Mouse (Mus musculus): Measurements from ENCODE around the gene D630045J12Rik. TPM values are rescaled to one million over a fixed set of nuclear protein-coding genes. Genes with fewer than 3 reads are reported as not detected.

The D630045J12Rik gene
- polyA plus RNA-seq, 1 experiment from 2014 or later = 0.13 TPM

DNA sequence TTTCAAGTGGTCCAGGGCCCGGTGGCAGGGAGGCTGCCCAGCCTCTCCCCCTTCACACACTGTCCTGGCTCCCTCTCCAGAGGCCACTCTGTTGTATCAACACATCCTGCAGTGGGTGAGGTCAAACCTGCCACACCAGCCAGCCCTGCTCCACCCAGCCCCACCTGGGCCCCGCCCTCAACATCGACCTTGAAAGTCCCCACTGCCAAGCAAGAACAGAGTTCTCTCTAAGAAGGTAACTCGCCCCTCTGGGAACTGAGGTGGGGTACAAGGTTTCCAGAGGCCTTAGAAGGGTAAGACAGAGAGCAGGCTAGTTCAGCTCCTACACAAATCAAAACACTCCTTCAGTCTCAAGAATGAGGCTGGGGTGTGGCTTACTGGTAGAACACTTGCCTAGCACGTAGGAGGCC lies 156.8 kb downstream of the D630045J12Rik start:
- Histone ChIP-seq H3K9me3 (ENCODE audit: low read length) (no peaks in the 10 kb centered on the region), H3K36me3 (replicated peaks; ENCODE audit: insufficient read depth, low read length) (no peaks in the 10 kb centered on the region), H3K4me1 (ENCODE audit: insufficient read depth) (no peaks in the 10 kb centered on the region), H3K4me3 (ENCODE audit: low read depth, low read length) (no peak overlapping the region), H3K27me3 (ENCODE audit: insufficient read depth, low read length) (no peaks in the 10 kb centered on the region), H3K27ac (ENCODE audit: low read depth) (no peak overlapping the region), H3K9ac (replicated peaks) (no peak overlapping the region), H3K4me2 (ENCODE audit: low read depth, low read length) (no peak overlapping the region)
- 55% methylated on average over 5 of the region's 5 CpGs for WGBS (ENCODE audit: insufficient replicate concordance)
- DNase-seq = no peak
- ATAC-seq = no peak
- TF ChIP-seq CTCF (IDR thresholded peaks at IDR 0.05; ENCODE audit: low read depth) (no peak), EP300 (IDR thresholded peaks at IDR 0.05; ENCODE audit: low read depth) (no peak)

DNA sequence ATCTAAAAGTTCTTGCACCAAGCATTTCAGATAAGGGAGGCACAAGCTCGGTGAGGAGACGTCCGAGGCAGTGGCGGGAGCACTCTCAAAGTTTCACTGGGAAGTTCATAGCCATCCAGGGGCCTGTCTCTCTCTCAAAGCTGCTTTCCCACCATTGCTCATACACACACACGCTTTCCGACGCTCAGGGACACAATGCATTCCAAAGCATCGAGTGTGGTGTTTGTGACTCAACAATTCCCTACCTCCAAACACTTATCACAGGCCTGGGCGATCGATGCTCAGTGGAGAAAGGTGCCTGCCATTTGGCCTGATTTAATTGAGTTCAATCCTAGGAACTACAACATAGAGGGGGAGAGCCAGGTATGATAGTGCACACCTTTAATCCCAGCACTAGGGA lies 159.1 kb downstream of the D630045J12Rik start:
- DNase-seq (no peak), ATAC-seq (no peak)
- H3K27me3 ChIP-seq (ENCODE audit: insufficient read depth, low read length) = no peaks in the 10 kb centered on the region
- no peaks in the 10 kb centered on the region for H3K4me1 ChIP-seq (ENCODE audit: insufficient read depth)
- H3K9me3 ChIP-seq (ENCODE audit: low read length) = peaks cover 3% of the 10 kb centered on the region; the same call in 1 of the 2 replicates
- no peak overlapping the region for H3K27ac ChIP-seq (ENCODE audit: low read depth)
- TF ChIP-seq EP300 (IDR thresholded peaks at IDR 0.05; ENCODE audit: low read depth) (no peak), CTCF (IDR thresholded peaks at IDR 0.05; ENCODE audit: low read depth) (no peak)
- 80% methylated on average over 10 of the region's 10 CpGs for WGBS (ENCODE audit: insufficient replicate concordance)
- H3K4me3 ChIP-seq (ENCODE audit: low read depth, low read length) = no peak overlapping the region
- H3K36me3 ChIP-seq (replicated peaks; ENCODE audit: insufficient read depth, low read length) = no peaks in the 10 kb centered on the region
- no peak overlapping the region for H3K4me2 ChIP-seq (ENCODE audit: low read depth, low read length)
- H3K9ac ChIP-seq (replicated peaks) = no peak overlapping the region

DNA sequence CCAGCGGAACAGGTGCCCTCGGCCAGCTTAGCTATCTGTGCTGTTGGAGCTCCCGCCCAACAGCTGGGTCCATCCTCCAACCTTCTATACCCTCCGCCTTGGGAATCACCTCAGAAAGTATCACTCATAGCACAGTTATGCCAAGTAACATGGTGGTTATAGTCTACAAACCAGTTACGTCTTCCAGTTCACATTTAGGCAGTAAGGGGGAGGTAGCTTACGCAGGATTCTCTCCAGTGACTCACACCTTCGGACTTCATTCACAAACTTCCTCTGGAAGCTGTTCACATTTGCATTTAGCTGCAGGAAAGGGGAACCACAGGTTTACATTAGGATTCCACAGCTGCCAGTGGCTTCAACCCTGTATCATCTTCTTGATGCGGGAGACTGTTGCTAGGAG lies 161.3 kb downstream of the D630045J12Rik start:
- H3K4me3 ChIP-seq (ENCODE audit: low read depth, low read length) = no peak overlapping the region
- no peak overlapping the region for H3K9ac ChIP-seq (replicated peaks)
- no peak for ATAC-seq
- no peaks in the 10 kb centered on the region for H3K4me1 ChIP-seq (ENCODE audit: insufficient read depth)
- no peak overlapping the region for H3K27ac ChIP-seq (ENCODE audit: low read depth)
- no peaks in the 10 kb centered on the region for H3K36me3 ChIP-seq (replicated peaks; ENCODE audit: insufficient read depth, low read length)
- H3K27me3 ChIP-seq (ENCODE audit: insufficient read depth, low read length) = no peaks in the 10 kb centered on the region
- 84% methylated on average over 8 of the region's 8 CpGs for WGBS (ENCODE audit: insufficient replicate concordance)
- no peak for DNase-seq
- no peak overlapping the region for H3K4me2 ChIP-seq (ENCODE audit: low read depth, low read length)
- H3K9me3 ChIP-seq (ENCODE audit: low read length) = peaks cover 3% of the 10 kb centered on the region; the same call in 1 of the 2 replicates
- TF ChIP-seq CTCF (IDR thresholded peaks at IDR 0.05; ENCODE audit: low read depth) = no peak
- no peak for TF ChIP-seq EP300 (IDR thresholded peaks at IDR 0.05; ENCODE audit: low read depth)

DNA sequence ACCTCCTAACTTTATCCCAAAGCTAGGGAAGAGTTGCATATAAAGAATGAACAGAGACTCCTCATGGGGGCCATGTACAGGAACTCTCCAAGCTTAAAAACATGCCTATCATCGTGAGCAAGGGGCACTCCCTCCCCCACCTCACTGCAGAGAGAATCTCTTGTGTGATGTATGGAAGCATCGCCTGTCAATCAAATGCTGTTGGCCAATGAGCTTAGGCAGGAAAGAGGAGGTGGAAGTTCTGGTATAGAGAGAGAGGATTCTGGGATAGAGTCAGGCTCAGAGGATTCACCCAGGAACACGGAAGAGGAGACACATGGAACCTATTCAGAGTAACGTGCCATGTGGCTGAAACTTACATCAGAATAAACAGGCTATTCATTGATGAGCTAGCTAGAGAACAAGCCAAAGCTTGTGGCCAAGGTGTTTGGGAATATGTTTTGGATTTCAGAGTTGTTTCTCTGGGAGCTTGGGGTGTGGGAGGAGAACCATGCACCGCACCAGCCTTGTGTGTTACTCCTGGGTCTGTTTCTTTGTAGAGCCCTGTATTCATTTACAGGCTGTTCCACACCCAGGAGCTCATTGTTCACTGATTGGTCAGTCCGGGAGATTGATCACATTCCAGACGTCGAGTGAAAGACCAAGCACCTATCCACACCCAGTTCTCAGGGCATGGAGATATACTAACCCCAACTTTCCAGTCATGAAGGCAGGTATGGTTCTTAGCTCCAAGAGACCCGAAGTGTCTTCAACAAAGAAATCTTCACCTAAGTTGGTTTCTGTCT lies 166.4 kb downstream of the D630045J12Rik start:
- Histone ChIP-seq H3K4me1 (ENCODE audit: insufficient read depth) (no peaks in the 10 kb centered on the region), H3K36me3 (replicated peaks; ENCODE audit: insufficient read depth, low read length) (no peaks in the 10 kb centered on the region), H3K9me3 (ENCODE audit: low read length) (peaks cover 3% of the 10 kb centered on the region; the same call in 1 of the 2 replicates), H3K27me3 (ENCODE audit: insufficient read depth, low read length) (no peaks in the 10 kb centered on the region), H3K9ac (replicated peaks) (no peak overlapping the region), H3K27ac (ENCODE audit: low read depth) (no peak overlapping the region), H3K4me3 (ENCODE audit: low read depth, low read length) (no peak overlapping the region), H3K4me2 (ENCODE audit: low read depth, low read length) (no peak overlapping the region)
- no peak for DNase-seq
- no peak for TF ChIP-seq EP300 (IDR thresholded peaks at IDR 0.05; ENCODE audit: low read depth)
- TF ChIP-seq CTCF (IDR thresholded peaks at IDR 0.05; ENCODE audit: low read depth) = no peak
- 72% methylated on average over 9 of the region's 9 CpGs for WGBS (ENCODE audit: insufficient replicate concordance)
- no peak for ATAC-seq

DNA sequence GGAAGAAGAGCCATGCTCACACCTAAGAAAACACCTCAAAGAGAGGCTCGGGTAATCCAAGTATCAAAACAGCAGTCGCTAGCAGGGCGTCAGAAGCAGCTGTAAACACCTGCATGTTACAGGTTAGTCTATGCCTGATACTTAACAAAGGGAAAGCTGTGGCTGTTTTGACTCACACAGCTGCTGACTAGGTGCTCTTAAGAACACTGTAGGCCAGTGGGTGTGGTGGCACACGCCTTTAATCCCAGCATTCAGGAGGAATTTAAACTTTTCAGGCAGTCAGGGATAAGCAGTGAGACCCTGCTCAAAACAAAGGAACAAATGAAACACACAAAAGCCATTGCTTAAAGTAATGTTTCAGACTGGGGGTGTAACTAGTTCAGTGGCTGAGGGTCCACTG lies 170.6 kb downstream of the D630045J12Rik start:
- 61% methylated on average over 4 of the region's 4 CpGs for WGBS (ENCODE audit: insufficient replicate concordance)
- H3K27me3 ChIP-seq (ENCODE audit: insufficient read depth, low read length) = no peaks in the 10 kb centered on the region
- no peak overlapping the region for H3K9ac ChIP-seq (replicated peaks)
- TF ChIP-seq CTCF (IDR thresholded peaks at IDR 0.05; ENCODE audit: low read depth) (no peak), EP300 (IDR thresholded peaks at IDR 0.05; ENCODE audit: low read depth) (no peak)
- no peak overlapping the region for H3K4me3 ChIP-seq (ENCODE audit: low read depth, low read length)
- no peaks in the 10 kb centered on the region for H3K36me3 ChIP-seq (replicated peaks; ENCODE audit: insufficient read depth, low read length)
- 0 out of 2 replicates have a peak, but pooled peaks cover 2% of the 10 kb centered on the region for H3K4me1 ChIP-seq (ENCODE audit: insufficient read depth)
- ATAC-seq (no peak), DNase-seq (no peak)
- H3K27ac ChIP-seq (ENCODE audit: low read depth) = no peak overlapping the region
- no peaks in the 10 kb centered on the region for H3K9me3 ChIP-seq (ENCODE audit: low read length)
- no peak overlapping the region for H3K4me2 ChIP-seq (ENCODE audit: low read depth, low read length)

DNA sequence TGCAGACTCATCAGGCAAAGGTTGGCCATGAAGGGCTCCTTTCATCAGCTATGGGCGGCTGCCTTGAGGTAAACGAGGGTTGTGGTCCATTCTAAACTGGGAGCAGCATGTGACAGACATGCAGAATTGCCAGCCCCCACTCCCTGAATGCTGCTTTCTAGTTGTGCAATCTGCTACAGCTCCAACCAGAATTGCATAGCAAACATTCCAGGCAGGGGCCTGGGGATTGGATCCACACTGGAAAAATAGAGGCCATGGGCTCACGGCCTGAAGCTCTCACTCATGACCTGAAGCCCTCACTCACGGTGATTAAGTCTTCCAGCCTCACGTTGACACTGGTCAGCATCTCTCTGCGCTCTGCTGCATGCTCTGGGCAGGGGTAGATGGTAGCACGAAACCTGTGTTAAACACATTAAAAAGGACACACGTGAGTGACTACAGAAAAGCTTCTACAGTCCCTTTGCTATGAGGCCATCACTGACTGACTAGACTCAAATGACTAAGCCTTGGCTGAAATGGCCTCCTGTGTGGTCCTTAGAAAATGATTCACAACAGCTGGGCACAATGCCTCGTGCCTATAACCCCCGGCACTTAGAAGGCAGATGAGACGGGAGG lies 172.0 kb downstream of the D630045J12Rik start:
- Histone ChIP-seq H3K27me3 (ENCODE audit: insufficient read depth, low read length) (no peaks in the 10 kb centered on the region), H3K9me3 (ENCODE audit: low read length) (no peaks in the 10 kb centered on the region), H3K27ac (ENCODE audit: low read depth) (no peak overlapping the region), H3K4me3 (ENCODE audit: low read depth, low read length) (no peak overlapping the region), H3K4me2 (ENCODE audit: low read depth, low read length) (no peak overlapping the region), H3K36me3 (replicated peaks; ENCODE audit: insufficient read depth, low read length) (no peaks in the 10 kb centered on the region), H3K4me1 (ENCODE audit: insufficient read depth) (0 out of 2 replicates have a peak, but pooled peaks cover 2% of the 10 kb centered on the region), H3K9ac (replicated peaks) (no peak overlapping the region)
- ATAC-seq (peak; percentile 29; the same call in 1 of the 2 replicates), DNase-seq (no peak)
- WGBS (ENCODE audit: insufficient replicate concordance) = 64% methylated on average over 11 of the region's 11 CpGs
- TF ChIP-seq EP300 (IDR thresholded peaks at IDR 0.05; ENCODE audit: low read depth) (no peak), CTCF (IDR thresholded peaks at IDR 0.05; ENCODE audit: low read depth) (no peak)
